Mouse (Mus musculus) limb, embryonic 10.5 days (tissue): ENCODE results near the gene Ralb. TPM values are rescaled to one million over a fixed set of nuclear protein-coding genes. Genes with fewer than 3 reads are reported as not detected.

Source experiments
- DNase-seq: peaks from one replicate; pipeline ENCODE4 v3.0.0-alpha.2; 2017; ENCODE audit warnings: low spot score
- H3K27ac ChIP-seq: fragments of 300-500 bp; sonication (generic); 2 replicates; pipeline ENCODE4 v1.5.1; 2016; ENCODE audit warnings: mild to moderate bottlenecking
- H3K27me3 ChIP-seq: fragments of 300-500 bp; sonication (generic); 2 replicates; pipeline ENCODE4 v1.6.1; 2016; ENCODE audit warnings: low read depth, mild to moderate bottlenecking; ENCODE audit not compliant: poor library complexity, severe bottlenecking
- H3K36me3 ChIP-seq: fragments of 300-500 bp; sonication (generic); 2 replicates; pipeline ENCODE4 v1.6.1; 2016; ENCODE audit warnings: mild to moderate bottlenecking, moderate library complexity
- H3K4me1 ChIP-seq: fragments of 300-500 bp; sonication (generic); 2 replicates; pipeline ENCODE4 v1.6.1; 2016
- H3K4me3 ChIP-seq: fragments of 300-500 bp; sonication (generic); 2 replicates; pipeline ENCODE4 v1.5.1; 2016; ENCODE audit warnings: mild to moderate bottlenecking, moderate library complexity
- H3K9me3 ChIP-seq: fragments of 300-500 bp; sonication (generic); replicated peaks from 2 replicates; pipeline ENCODE4 v1.6.1; 2016; ENCODE audit warnings: mild to moderate bottlenecking
- WGBS: fragments of 180-500 bp; shearing (Covaris S2); methylation state at CpG from one replicate; pipeline ENCODE4 v1.1.7; 2016; 5-methylcytosine and 5-hydroxymethylcytosine counted together
- polyA plus RNA-seq: library from polyadenylated mRNA; unstranded; fragments of >200 nt; fragmentation: Nextera tagmentation; extraction: Ambion mirVana; gene quantifications from 2 replicates; pipeline ENCODE4 v1.2.1, GENCODE M21; 2016

Ralb gene
- polyA plus RNA-seq, 1 experiment from 2014 or later, result 106 TPM

DNA sequence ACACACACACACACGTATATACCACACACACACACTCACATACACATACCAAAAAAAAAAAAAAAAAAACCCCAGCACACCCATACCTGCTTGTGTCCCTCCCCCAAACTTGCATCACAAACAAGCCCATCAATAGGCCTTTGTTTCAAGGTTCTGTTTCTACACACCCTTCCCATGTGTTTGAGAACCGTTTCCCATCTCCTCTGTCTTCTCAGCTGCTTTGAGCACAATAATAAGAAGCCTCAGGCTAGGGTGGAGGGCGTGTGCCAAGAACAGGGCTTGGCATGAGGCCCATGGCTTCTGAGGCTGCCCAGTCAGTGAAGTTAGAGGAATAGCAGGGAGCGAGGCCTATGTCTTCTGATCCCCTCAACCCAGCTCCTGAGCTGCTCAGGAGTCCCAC, 50.9 kb downstream of the Ralb start:
- DNase-seq, result no peak
- Histone ChIP-seq H3K4me3 (no peak overlapping the region), H3K27ac (no peak overlapping the region), H3K4me1 (peaks cover 22% of the 10 kb centered on the region), H3K36me3 (no peaks in the 10 kb centered on the region), H3K27me3 (peaks cover 11% of the 10 kb centered on the region; the same call in 1 of the 2 replicates), H3K9me3 (no peaks in the 10 kb centered on the region)
- WGBS, result 79% methylated on average over 3 of the region's 4 CpGs

DNA sequence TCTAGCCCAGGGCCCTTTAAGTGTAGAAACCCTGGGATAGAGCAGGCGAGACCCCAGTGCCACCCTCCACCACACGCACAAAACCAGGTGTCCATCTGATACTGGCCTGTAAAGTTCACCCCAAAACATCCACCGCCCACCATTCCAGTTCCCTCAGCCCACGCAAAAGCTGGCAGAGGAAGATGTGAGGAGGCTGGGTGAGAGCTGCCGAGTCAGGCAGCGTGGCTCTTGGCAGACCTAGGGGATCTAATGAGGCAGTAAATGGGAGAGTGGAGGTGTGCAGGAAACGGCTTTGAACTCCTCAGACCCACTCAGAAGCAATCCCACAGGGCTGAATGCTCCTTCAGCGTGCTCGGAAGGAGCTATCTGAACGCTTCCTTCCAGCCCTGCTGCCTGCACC, 53.2 kb downstream of the Ralb start:
- no peak overlapping the region for H3K27ac ChIP-seq
- peaks cover 7% of the 10 kb centered on the region; the same call in 1 of the 2 replicates for H3K27me3 ChIP-seq
- no peak for DNase-seq
- no peak overlapping the region for H3K4me3 ChIP-seq
- H3K36me3 ChIP-seq, result no peaks in the 10 kb centered on the region
- WGBS, result 57% methylated on average over 10 of the region's 10 CpGs
- peaks cover 5% of the 10 kb centered on the region for H3K4me1 ChIP-seq
- H3K9me3 ChIP-seq, result no peaks in the 10 kb centered on the region

DNA sequence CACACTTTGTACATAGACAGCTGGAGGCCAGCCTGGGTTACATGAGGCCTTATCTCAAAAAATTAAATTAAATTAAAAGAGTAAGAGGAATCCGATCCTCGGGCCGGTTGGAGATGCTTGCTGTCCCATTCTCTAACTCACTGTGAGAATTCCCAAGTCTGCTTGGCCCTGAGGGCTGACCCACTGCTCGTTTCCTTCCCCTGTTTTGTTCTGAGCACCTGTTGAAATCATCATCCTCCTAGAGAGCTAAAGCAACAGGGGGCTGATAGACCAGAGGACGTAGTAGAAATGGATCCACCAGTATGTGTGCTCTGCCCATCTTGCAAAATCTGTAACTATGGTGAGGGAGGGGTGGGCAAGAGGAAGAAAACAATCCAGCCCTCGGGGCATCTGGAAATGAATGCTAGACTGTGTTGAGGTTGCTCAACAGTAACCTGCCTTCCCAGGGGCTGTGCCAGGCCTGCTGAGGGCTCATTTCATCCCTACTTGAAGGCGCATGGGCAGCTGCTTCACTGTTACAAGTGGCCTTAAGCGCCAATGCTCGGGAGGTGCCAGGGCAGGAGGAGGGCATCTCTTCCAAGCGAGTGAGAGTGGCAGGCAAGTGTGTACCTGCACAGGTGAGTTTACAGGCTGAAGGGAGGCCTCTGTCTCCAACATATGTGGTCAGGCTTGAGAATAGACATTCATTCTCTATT, 53.8 kb downstream of the Ralb start:
- Histone ChIP-seq H3K36me3 (no peaks in the 10 kb centered on the region), H3K4me3 (no peak overlapping the region), H3K4me1 (no peaks in the 10 kb centered on the region), H3K9me3 (no peaks in the 10 kb centered on the region), H3K27ac (no peak overlapping the region), H3K27me3 (peaks cover 2% of the 10 kb centered on the region; the same call in 1 of the 2 replicates)
- no peak for DNase-seq
- 87% methylated on average over 10 of the region's 10 CpGs for WGBS

DNA sequence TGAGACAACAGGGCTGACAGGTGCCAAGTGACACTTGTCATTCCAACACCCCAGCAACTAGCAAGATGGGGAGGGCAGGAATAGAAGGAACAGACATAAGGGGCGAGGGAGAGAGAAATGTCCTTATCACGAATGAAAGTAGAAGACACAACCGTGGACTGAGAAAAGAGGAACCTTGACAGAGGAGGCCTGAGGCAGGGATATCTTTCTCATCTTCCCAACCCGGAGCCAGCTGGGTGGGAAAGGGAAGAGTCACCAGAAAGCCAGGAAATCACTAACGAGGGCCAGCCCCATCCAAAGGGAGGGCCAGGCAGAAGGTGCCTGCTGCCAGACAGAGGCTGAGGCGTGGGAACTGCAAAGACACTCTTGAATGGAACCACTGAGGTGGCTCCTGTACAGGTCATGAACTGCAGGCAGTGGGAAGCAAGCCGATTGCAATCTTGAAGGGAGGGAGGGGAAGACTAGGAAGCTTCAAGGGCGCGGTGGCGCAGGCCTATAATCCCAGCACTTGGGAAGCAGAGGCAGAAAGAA, 57.8 kb downstream of the Ralb start:
- no peaks in the 10 kb centered on the region for H3K4me1 ChIP-seq
- no peak overlapping the region for H3K27ac ChIP-seq
- DNase-seq, result no peak
- H3K9me3 ChIP-seq, result no peaks in the 10 kb centered on the region
- no peaks in the 10 kb centered on the region for H3K36me3 ChIP-seq
- H3K27me3 ChIP-seq, result no peaks in the 10 kb centered on the region
- H3K4me3 ChIP-seq, result no peak overlapping the region
- WGBS, result 62% methylated on average over 10 of the region's 10 CpGs

DNA sequence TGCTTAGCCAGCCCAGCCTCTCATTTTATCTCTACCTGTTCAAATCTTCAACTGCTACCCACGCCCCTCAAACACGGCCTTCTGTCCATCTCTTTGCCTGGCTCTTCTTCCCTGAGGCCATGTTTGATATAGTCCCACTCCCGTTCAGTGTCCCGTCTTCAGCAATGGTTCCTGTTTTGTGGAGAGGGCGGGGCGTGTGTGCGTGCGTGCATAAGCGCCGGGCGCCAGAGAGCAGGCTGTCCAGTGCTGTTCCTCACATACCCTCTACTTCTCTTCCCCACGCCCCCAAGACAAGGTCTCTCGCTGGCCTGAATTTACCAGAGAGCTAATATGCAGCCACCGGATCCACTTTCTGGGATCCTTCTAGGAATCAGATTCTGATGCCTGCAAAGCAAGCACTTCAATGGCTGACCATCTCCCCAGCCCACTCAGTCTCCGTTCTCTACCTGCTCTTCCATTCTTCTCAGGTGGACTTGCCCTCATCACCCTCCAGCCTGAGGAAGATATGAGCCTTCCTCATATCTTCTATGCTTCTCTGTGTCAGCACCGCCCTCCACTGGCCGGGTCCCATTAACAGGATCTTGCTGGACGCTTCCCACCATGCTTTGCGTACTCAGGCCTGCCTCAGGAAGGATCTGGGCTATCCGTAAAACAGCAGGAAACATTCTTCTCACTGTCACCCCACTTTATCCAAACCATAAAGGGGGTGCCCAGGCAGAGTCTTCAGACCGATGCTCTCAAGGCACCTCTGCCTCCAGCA, 60.8 kb downstream of the Ralb start:
- Histone ChIP-seq H3K27me3 (no peaks in the 10 kb centered on the region), H3K9me3 (no peaks in the 10 kb centered on the region), H3K4me1 (no peaks in the 10 kb centered on the region), H3K36me3 (no peaks in the 10 kb centered on the region), H3K4me3 (no peak overlapping the region), H3K27ac (no peak overlapping the region)
- 84% methylated on average over 21 of the region's 21 CpGs for WGBS
- no peak for DNase-seq

DNA sequence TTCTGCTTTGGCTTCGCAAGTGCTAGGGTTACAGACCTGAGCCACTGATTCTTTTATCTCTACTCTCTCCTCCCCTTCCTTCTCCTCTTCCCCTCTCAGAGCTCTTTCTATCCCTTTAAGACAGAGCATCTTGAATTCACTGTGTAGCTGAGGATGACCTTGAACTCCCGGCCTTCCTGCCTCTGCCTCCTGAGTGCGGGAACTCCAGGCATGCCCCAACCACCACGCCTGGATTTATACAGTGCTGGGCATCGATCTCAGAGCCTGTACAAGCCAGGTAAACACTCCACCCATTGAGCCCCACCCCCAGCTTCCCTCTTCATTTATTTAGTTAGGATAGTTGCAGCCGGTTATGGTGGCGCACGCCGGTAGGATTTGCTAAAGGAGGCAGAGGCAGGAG, 61.7 kb downstream of the Ralb start:
- H3K4me3 ChIP-seq, result no peak overlapping the region
- DNase-seq, result no peak
- H3K27me3 ChIP-seq, result no peaks in the 10 kb centered on the region
- no peaks in the 10 kb centered on the region for H3K4me1 ChIP-seq
- no peaks in the 10 kb centered on the region for H3K9me3 ChIP-seq
- WGBS, result 94% methylated on average over 9 of the region's 9 CpGs
- H3K27ac ChIP-seq, result no peak overlapping the region
- no peaks in the 10 kb centered on the region for H3K36me3 ChIP-seq

DNA sequence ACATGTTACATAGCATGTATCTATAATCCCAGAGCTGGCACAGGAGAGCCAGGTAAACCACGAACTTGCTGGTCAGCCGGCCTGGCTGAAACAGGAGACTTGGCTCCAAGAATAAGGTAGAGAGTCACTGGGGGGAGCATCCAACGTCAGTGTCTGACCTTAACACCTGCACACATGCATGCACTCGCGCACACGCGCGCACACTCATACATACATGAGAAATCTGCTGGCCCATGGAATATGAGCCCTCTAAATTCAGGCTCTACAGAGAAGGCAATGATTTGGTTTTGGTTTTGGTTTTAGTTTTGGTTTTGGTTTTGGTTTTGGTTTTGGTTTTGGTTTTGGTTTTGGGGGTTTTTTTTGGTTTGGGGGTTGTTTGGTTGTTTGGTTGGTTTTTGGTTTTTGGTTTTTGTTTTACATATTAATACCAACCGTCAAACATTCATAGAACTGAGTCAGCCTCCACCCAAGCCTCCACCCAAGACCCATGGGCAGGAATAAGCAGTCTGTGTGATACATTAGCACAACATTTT, 66.4 kb downstream of the Ralb start:
- no peaks in the 10 kb centered on the region for H3K27me3 ChIP-seq
- 91% methylated on average over 9 of the region's 9 CpGs for WGBS

DNA sequence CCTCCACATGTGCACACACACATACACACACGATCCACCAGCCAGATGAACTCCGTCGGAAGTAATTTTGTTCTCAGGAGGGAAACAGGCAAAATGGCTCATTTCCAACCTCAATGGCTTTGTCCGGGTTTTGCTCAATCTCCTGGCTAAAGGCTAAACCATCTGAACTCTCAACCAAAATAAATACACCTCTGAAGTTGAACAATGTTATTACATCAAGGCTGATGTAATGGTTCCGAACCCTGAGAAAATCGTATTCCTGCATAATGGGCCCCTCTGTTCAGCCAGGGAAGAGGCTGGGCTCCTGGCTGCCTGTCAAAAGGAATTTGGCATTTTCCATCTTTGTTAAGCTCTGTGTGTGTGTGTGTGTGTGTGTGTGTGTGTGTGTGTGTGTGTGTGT, 67.2 kb downstream of the Ralb start:
- H3K9me3 ChIP-seq, result no peaks in the 10 kb centered on the region
- H3K27ac ChIP-seq, result no peak overlapping the region
- H3K36me3 ChIP-seq, result no peaks in the 10 kb centered on the region
- no peaks in the 10 kb centered on the region for H3K27me3 ChIP-seq
- 90% methylated on average over 6 of the region's 6 CpGs for WGBS
- no peak for DNase-seq
- no peaks in the 10 kb centered on the region for H3K4me1 ChIP-seq
- no peak overlapping the region for H3K4me3 ChIP-seq

More for the DNA sequence above, 66.4 kb downstream of the Ralb start:
- no peak for DNase-seq
- H3K9me3 ChIP-seq, result no peaks in the 10 kb centered on the region
- no peak overlapping the region for H3K27ac ChIP-seq
- no peaks in the 10 kb centered on the region for H3K4me1 ChIP-seq
- no peak overlapping the region for H3K4me3 ChIP-seq
- no peaks in the 10 kb centered on the region for H3K36me3 ChIP-seq

DNA sequence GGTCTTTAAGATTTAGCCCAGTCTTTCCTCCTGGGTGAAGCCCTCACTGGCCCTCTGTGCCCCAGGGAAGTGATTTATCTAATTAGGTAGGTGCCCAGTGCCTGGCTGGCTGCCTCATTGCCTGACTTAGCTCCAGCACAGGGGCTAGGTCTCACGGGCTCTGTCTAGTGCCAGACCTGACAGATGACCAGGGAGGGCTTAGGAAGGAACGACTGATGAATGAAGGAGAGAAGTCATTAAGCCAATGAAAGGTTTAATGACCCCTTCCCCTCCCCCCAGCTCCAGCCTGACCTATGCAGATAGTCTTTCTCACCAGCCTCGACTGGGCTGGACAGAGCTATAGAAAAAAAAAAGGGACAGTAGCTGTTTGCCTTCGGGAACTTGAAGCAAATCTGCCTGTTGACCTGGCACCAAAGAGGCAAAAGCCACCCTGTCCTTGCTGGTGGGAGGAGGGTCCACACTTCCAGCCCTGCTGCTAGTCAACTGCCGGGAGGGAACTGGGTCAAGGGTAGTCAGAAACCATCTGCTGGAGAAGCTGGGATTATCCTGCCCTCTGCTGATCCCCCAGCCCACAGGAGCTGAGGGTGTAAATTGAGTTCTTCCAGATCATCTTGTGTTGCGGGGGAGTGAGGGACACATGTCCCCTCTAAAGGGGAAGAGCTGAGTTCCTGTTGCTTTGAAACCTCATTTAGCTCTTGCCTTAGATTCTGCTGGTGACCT, 80.3 kb downstream of the Ralb start:
- Histone ChIP-seq H3K36me3 (no peaks in the 10 kb centered on the region), H3K4me3 (no peak overlapping the region), H3K27me3 (peaks cover 67% of the 10 kb centered on the region), H3K9me3 (no peaks in the 10 kb centered on the region), H3K4me1 (peaks cover 44% of the 10 kb centered on the region), H3K27ac (no peak overlapping the region)
- WGBS, result 14% methylated on average over 6 of the region's 6 CpGs
- DNase-seq, result no peak

DNA sequence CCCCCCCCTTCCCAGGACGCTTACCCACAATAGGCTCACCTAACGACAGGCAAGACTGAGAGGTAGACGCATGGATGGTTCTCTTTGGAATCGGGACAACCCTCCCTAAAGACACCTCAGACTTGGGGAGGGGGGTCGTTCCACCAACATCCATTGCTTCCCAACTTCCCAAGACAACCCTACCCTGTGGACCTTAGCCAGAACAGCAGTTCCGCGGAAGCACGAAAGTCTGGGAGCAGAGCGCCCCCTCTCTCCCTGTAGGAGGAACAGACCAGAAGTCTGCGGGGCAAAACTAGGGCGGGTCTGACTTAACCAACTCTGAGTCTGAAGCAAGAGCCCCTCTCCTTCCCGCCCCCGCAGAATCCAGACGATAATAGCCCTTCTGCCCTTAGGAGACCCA, 81.1 kb downstream of the Ralb start:
- Histone ChIP-seq H3K9me3 (no peaks in the 10 kb centered on the region), H3K27ac (no peak overlapping the region), H3K4me3 (no peak overlapping the region), H3K27me3 (peaks cover 75% of the 10 kb centered on the region), H3K36me3 (no peaks in the 10 kb centered on the region), H3K4me1 (peaks cover 52% of the 10 kb centered on the region)
- peak; percentile 46 for DNase-seq
- 6% methylated on average over 14 of the region's 14 CpGs for WGBS

DNA sequence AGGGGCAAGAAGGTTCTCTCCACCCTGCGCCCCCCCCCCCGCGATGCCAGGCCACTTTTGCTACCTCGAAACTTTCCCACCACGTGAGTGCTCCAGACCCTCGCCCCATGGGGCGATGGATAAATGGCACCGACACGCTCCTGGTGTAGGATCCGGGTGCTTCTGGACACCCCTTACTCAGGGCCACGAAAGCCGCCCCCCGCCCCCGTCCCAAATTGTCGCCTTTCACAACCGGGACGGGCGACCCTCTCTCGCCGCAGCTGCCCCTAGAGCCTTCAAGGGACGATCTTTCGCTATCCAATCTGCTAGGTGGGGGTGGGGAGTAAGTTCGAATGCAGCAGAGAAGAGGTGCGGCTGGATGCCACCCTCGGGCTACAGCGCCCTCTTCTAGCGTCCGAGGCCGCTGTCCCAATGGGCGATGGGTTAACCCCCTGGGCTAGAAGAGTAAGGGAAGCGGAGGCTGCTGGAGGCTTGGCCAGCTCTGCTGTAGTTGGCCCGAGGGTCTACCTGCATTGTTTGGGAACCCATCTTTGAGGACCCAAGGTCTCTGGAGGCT, 82.1 kb downstream of the Ralb start:
- Histone ChIP-seq H3K9me3 (no peaks in the 10 kb centered on the region), H3K27ac (no peak overlapping the region), H3K27me3 (peaks cover 85% of the 10 kb centered on the region), H3K4me3 (peak overlapping the region; percentile 60), H3K36me3 (no peaks in the 10 kb centered on the region), H3K4me1 (peaks cover 62% of the 10 kb centered on the region)
- peak; percentile 48 for DNase-seq
- WGBS, result under 1% methylated on average over 30 of the region's 32 CpGs

DNA sequence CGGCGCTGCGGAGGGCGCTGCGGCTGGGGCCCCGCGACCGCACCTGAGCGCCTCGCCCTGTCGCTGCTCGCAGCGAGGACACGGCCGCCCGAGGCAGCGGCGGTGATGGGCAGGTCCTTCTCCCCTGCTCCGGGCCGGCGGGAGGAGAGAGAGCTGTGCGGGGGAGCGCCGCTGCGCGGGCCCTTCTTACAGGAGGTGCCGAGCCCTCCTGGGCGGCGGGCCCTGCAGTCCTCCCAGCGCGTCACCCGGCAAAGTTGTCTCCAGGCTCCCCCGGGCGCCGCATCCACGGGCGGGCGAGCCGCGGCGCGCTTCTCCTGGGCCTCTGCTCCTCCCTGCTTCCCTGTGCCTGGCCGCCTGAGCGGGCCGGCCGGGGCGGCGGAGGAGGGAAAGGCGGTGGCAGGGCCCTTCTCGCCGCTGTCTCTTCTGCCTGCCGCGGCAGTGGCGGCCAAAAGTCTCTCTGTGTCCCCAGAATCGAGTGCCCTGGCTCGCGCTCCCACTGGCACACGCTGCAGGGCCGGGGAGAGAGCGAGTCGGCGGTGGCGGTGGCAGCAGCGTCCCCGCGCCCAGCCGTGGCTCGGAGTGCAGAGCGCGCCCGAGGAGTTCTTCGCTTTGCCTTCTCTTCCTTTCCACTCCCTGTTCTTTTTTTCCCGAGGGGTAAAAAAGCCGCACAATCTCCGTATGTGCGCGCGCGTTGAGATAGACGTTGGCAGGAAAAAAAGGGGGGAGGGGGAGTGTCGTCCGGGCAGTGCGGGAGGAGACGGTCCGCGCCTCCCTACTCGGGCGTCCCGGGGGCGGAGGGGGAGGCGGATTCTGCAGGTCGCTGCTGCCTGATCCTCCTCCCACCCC, 82.8 kb downstream of the Ralb start, which contains the start of gene Inhbb:
Gene Inhbb, minus strand, starts transcription at position 673 of the 846 bp plus-strand sequence.
- Histone ChIP-seq H3K4me1 (peaks cover 67% of the 10 kb centered on the region), H3K27me3 (peaks cover 92% of the 10 kb centered on the region), H3K27ac (peak within 1 kb of the TSS; percentile 53), H3K36me3 (no peaks in the 10 kb centered on the region), H3K4me3 (peak within 1 kb of the TSS; percentile 60), H3K9me3 (no peaks in the 10 kb centered on the region)
- under 1% methylated on average over 88 of the region's 92 CpGs for WGBS
- peak; percentile 70 for DNase-seq
